Mouse (Mus musculus) intestine, postnatal 0 days (tissue): Measurements from ENCODE around the gene Sned1. TPM values are rescaled to one million over a fixed set of nuclear protein-coding genes. Genes with fewer than 3 reads are reported as not detected.

Source experiments
- ATAC-seq: fragments of 200-750 bp; cut with Nextera tagmentation; 2 replicates; pipeline ENCODE4 v1.8.0; 2017; ENCODE audit warnings: mild to moderate bottlenecking, moderate TSS enrichment, moderate library complexity
- H3K27ac ChIP-seq: fragments of 300-500 bp; sonication (generic); 2 replicates; pipeline ENCODE4 v1.5.1; 2014; ENCODE audit warnings: mild to moderate bottlenecking, low read depth, low read length, moderate library complexity
- H3K27me3 ChIP-seq: fragments of 300-500 bp; sonication (generic); replicated peaks from 2 replicates; pipeline ENCODE4 v1.6.1; 2014; ENCODE audit warnings: low read length, mixed read lengths; ENCODE audit not compliant: control insufficient read depth, insufficient read depth
- H3K36me3 ChIP-seq: fragments of 300-500 bp; sonication (generic); 2 replicates; pipeline ENCODE4 v1.6.1; 2014; ENCODE audit warnings: mild to moderate bottlenecking, moderate library complexity; ENCODE audit not compliant: control insufficient read depth, insufficient read depth
- H3K4me1 ChIP-seq: fragments of 300-500 bp; sonication (generic); replicated peaks from 2 replicates; pipeline ENCODE4 v1.6.1; 2014; ENCODE audit warnings: antibody characterized with exemption, low read length, mixed read lengths; ENCODE audit not compliant: control insufficient read depth, insufficient read depth
- H3K4me2 ChIP-seq: fragments of 300-500 bp; sonication (generic); replicated peaks from 2 replicates; pipeline ENCODE4 v1.6.1; 2014; ENCODE audit warnings: low read depth, mild to moderate bottlenecking, moderate library complexity
- H3K4me3 ChIP-seq: fragments of 300-500 bp; sonication (generic); 2 replicates; pipeline ENCODE4 v1.5.1; 2014; ENCODE audit warnings: low read depth, low read length
- H3K9ac ChIP-seq: fragments of 300-500 bp; sonication (generic); 2 replicates; pipeline ENCODE4 v1.6.1; 2014; ENCODE audit warnings: mild to moderate bottlenecking, low read depth, low read length
- H3K9me3 ChIP-seq: fragments of 300-500 bp; sonication (generic); 2 replicates; pipeline ENCODE4 v1.6.1; 2016; ENCODE audit warnings: mixed run types; ENCODE audit not compliant: control insufficient read depth
- CTCF ChIP-seq: sonication (generic); IDR thresholded peaks from 2 replicates; pipeline ENCODE4 v1.5.1; 2016; ENCODE audit warnings: low read depth, mild to moderate bottlenecking, control low read depth, antibody characterized with exemption, moderate library complexity
- WGBS: fragments of 180-500 bp; shearing (Covaris S2); extraction: QIAGEN DNeasy Blood & Tissue Kit; methylation state at CpG from one replicate; pipeline ENCODE4 v1.1.7; 2014; 5-methylcytosine and 5-hydroxymethylcytosine counted together
- polyA plus RNA-seq: library from polyadenylated mRNA; unstranded; fragments of >200 nt; fragmentation: Nextera tagmentation; extraction: Ambion mirVana; gene quantifications from 2 replicates; pipeline ENCODE4 v1.2.1, GENCODE M21; 2015

Sned1 gene
- polyA plus RNA-seq, 1 experiment from 2014 or later = 0.81 TPM

GRCm38 (mm10) chr1:93238201-93238600, 2.6 kb downstream of the Sned1 start:
- ATAC-seq = no peak
- H3K4me1 ChIP-seq = peaks cover 5% of the 10 kb centered on the region; the same call in 1 of the 2 replicates
- no peak overlapping the region for H3K4me2 ChIP-seq
- H3K9me3 ChIP-seq = no peaks in the 10 kb centered on the region
- peaks cover 12% of the 10 kb centered on the region; the same call in 1 of the 2 replicates for H3K27me3 ChIP-seq
- WGBS = 43% methylated on average over 4 of the region's 4 CpGs
- no peak overlapping the region for H3K4me3 ChIP-seq
- no peaks in the 10 kb centered on the region for H3K36me3 ChIP-seq
- peak; percentile 74 for TF ChIP-seq CTCF
- H3K27ac ChIP-seq = no peak overlapping the region
- H3K9ac ChIP-seq = no peak overlapping the region

- Histone ChIP-seq H3K27ac (no peak overlapping the region), H3K4me3 (no peak overlapping the region), H3K27me3 (no peaks in the 10 kb centered on the region), H3K36me3 (no peaks in the 10 kb centered on the region), H3K4me2 (no peak overlapping the region), H3K9me3 (no peaks in the 10 kb centered on the region), H3K9ac (no peak overlapping the region), H3K4me1 (no peaks in the 10 kb centered on the region)
- ATAC-seq = no peak
- TF ChIP-seq CTCF = no peak
- 47% methylated on average over 2 of the region's 2 CpGs for WGBS
Observed at GRCm38 (mm10) chr1:93245936-93246335, 10.3 kb downstream of the Sned1 start.

GRCm38 (mm10) chr1:93252586-93252985, 16.9 kb downstream of the Sned1 start:
- ATAC-seq = no peak

DNA sequence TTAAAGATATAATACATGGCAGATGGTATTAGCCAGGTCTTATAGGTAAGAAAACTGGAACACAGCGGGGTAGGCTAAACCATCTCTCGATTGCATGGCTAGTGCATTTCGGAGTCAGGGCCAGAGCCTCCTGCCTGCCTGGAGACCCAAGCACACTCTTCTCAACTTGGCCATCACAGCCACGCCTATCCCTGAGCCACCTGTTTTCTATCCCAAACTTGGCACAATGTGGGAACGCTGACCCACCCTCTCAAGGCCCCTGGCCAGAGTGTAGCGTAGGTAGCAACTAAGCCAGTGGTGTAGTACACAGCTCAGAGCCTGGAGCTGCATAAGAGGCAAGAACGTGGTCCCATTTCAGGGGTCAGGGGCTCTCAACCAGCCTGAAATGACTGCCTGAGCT, 20.1 kb downstream of the Sned1 start:
- 89% methylated on average over 7 of the region's 7 CpGs for WGBS
- H3K27ac ChIP-seq = no peak overlapping the region
- ATAC-seq = no peak
- no peaks in the 10 kb centered on the region for H3K36me3 ChIP-seq
- no peaks in the 10 kb centered on the region for H3K9me3 ChIP-seq
- H3K4me3 ChIP-seq = no peak overlapping the region
- no peak overlapping the region for H3K9ac ChIP-seq
- no peaks in the 10 kb centered on the region for H3K4me1 ChIP-seq
- H3K4me2 ChIP-seq = no peak overlapping the region
- TF ChIP-seq CTCF = no peak
- H3K27me3 ChIP-seq = no peaks in the 10 kb centered on the region

More at GRCm38 (mm10) chr1:93252586-93252985, 16.9 kb downstream of the Sned1 start:
- TF ChIP-seq CTCF = no peak
- Histone ChIP-seq H3K4me2 (no peak overlapping the region), H3K27ac (no peak overlapping the region), H3K4me3 (no peak overlapping the region), H3K36me3 (no peaks in the 10 kb centered on the region), H3K27me3 (no peaks in the 10 kb centered on the region), H3K9ac (no peak overlapping the region), H3K4me1 (no peaks in the 10 kb centered on the region), H3K9me3 (no peaks in the 10 kb centered on the region)
- WGBS = 39% methylated on average over 2 of the region's 2 CpGs

- Histone ChIP-seq H3K4me1 (no peaks in the 10 kb centered on the region), H3K27me3 (no peaks in the 10 kb centered on the region), H3K9me3 (no peaks in the 10 kb centered on the region), H3K36me3 (no peaks in the 10 kb centered on the region), H3K9ac (no peak overlapping the region), H3K4me3 (no peak overlapping the region), H3K27ac (no peak overlapping the region), H3K4me2 (no peak overlapping the region)
- WGBS = 90% methylated on average over 1 of the region's 1 CpGs
- no peak for ATAC-seq
- TF ChIP-seq CTCF = no peak
Observed at GRCm38 (mm10) chr1:93257560-93257959, 21.9 kb downstream of the Sned1 start.

DNA sequence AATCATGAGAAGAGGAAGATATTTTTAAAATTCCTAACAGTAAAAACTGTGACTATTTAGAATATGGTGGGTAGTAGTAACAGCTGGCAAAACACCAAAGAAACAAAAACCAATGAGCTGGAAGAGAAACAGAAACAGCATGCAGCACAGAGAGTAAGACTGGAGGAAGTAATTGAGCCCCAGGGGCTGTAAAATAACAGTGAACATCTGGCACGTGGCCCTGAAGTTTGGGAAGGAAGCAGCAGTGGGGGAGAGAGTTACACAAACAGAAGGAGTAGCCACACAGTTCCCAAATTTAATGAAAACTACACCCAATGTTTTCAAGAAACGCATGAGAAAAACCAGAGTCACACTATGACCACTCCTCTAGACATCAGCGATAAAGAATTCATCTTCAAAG, 31.6 kb downstream of the Sned1 start:
- TF ChIP-seq CTCF = no peak
- no peaks in the 10 kb centered on the region for H3K27me3 ChIP-seq
- H3K4me1 ChIP-seq = no peaks in the 10 kb centered on the region
- H3K27ac ChIP-seq = no peak overlapping the region
- no peaks in the 10 kb centered on the region for H3K9me3 ChIP-seq
- no peak overlapping the region for H3K9ac ChIP-seq
- no peak overlapping the region for H3K4me3 ChIP-seq
- ATAC-seq = no peak
- H3K36me3 ChIP-seq = no peaks in the 10 kb centered on the region
- WGBS = 53% methylated on average over 3 of the region's 3 CpGs
- no peak overlapping the region for H3K4me2 ChIP-seq

DNA sequence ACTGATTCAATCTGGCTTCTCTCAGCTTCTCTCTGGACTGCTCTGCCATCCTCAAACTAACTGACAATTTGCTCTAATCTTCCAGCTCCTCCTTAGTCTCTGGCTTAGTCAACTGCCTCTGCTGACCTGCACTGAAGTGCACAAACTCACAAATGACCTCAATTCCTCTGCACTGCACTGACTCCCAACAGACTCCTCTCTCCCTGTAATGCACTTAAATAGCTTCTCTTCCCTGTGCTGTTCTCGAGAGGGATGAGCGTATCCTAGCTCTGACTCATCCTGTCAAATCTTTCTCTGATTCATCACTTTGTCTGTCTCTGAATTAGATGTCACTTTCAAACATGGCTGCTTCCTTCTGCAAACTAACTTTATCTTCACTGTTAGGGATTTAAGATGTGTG, 32.6 kb downstream of the Sned1 start:
- H3K4me2 ChIP-seq = no peak overlapping the region
- H3K27me3 ChIP-seq = no peaks in the 10 kb centered on the region
- no peak overlapping the region for H3K27ac ChIP-seq
- no peaks in the 10 kb centered on the region for H3K9me3 ChIP-seq
- no peak for ATAC-seq
- H3K9ac ChIP-seq = no peak overlapping the region
- TF ChIP-seq CTCF = no peak
- no peak overlapping the region for H3K4me3 ChIP-seq
- WGBS = 82% methylated on average over 2 of the region's 2 CpGs
- no peaks in the 10 kb centered on the region for H3K36me3 ChIP-seq
- H3K4me1 ChIP-seq = no peaks in the 10 kb centered on the region
